Mouse (Mus musculus): ENCODE data around the gene Olfr582. TPM values are rescaled to one million over a fixed set of nuclear protein-coding genes. Genes with fewer than 3 reads are reported as not detected.

Gene Olfr582
- polyA plus RNA-seq (2014; fragmentation: Nextera tagmentation; extraction: Ambion mirVana), result not detected in 2 replicates

GRCm38 (mm10) chr7:103037724-103038123 lies at the start of gene Olfr582:
Gene Olfr582, plus strand, starts transcription at chr7:103038024.
- no peaks in the 10 kb centered on the region for H3K27me3 ChIP-seq (ENCODE audit: control insufficient read depth, insufficient read depth, low read length)
- no peak within 1 kb of the TSS for H3K4me2 ChIP-seq
- no peak within 1 kb of the TSS for H3K27ac ChIP-seq (ENCODE audit: low read depth, low read length)
- H3K4me1 ChIP-seq (ENCODE audit: control insufficient read depth, insufficient read depth, low read length), result no peaks in the 10 kb centered on the region
- H3K4me3 ChIP-seq (ENCODE audit: low read depth, low read length), result no peak within 1 kb of the TSS
- H3K36me3 ChIP-seq (ENCODE audit: control insufficient read depth, insufficient read depth, low read length), result no peaks in the 10 kb centered on the region
- ATAC-seq (replicated peaks; ENCODE audit: insufficient number of reproducible peaks, low FRiP score, low TSS enrichment), result no peak
- H3K9ac ChIP-seq (ENCODE audit: low read depth, low read length), result no peak within 1 kb of the TSS
- H3K9me3 ChIP-seq (replicated peaks; ENCODE audit: control insufficient read depth, low read length), result no peaks in the 10 kb centered on the region

GRCm38 (mm10) chr7:102989224-102989623 lies 48.6 kb upstream of the Olfr582 start, which contains the start of gene Olfr578:
Gene Olfr578, minus strand, starts transcription at chr7:102989324.
- H3K27ac ChIP-seq (ENCODE audit: low read depth, low read length), result no peak within 1 kb of the TSS
- no peak for ATAC-seq (replicated peaks; ENCODE audit: insufficient number of reproducible peaks, low FRiP score, low TSS enrichment)
- H3K27me3 ChIP-seq (ENCODE audit: control insufficient read depth, insufficient read depth, low read length), result no peaks in the 10 kb centered on the region
- no peak within 1 kb of the TSS for H3K4me2 ChIP-seq
- no peak within 1 kb of the TSS for H3K9ac ChIP-seq (ENCODE audit: low read depth, low read length)
- H3K4me3 ChIP-seq (ENCODE audit: low read depth, low read length), result no peak within 1 kb of the TSS
- 46% methylated on average over 3 of the region's 3 CpGs for WGBS (ENCODE audit: insufficient replicate concordance)
- no peaks in the 10 kb centered on the region for H3K36me3 ChIP-seq (ENCODE audit: control insufficient read depth, insufficient read depth, low read length)
- no peaks in the 10 kb centered on the region for H3K9me3 ChIP-seq (replicated peaks; ENCODE audit: control insufficient read depth, low read length)
- no peaks in the 10 kb centered on the region for H3K4me1 ChIP-seq (ENCODE audit: control insufficient read depth, insufficient read depth, low read length)

GRCm38 (mm10) chr7:103051000-103051399 lies 13.2 kb downstream of the Olfr582 start, which contains the start of gene Olfr583:
Gene Olfr583, plus strand, starts transcription at chr7:103051300.
- no peak for ATAC-seq (replicated peaks; ENCODE audit: insufficient number of reproducible peaks, low FRiP score, low TSS enrichment)
- Histone ChIP-seq H3K4me2 (no peak within 1 kb of the TSS), H3K27me3 (ENCODE audit: control insufficient read depth, insufficient read depth, low read length) (no peaks in the 10 kb centered on the region), H3K36me3 (ENCODE audit: control insufficient read depth, insufficient read depth, low read length) (no peaks in the 10 kb centered on the region), H3K27ac (ENCODE audit: low read depth, low read length) (no peak within 1 kb of the TSS), H3K9ac (ENCODE audit: low read depth, low read length) (no peak within 1 kb of the TSS), H3K4me3 (ENCODE audit: low read depth, low read length) (no peak within 1 kb of the TSS), H3K9me3 (replicated peaks; ENCODE audit: control insufficient read depth, low read length) (no peaks in the 10 kb centered on the region), H3K4me1 (ENCODE audit: control insufficient read depth, insufficient read depth, low read length) (no peaks in the 10 kb centered on the region)
- 86% methylated on average over 1 of the region's 1 CpGs for whole genome bisulfite sequencing (ENCODE audit: insufficient replicate concordance)

- Histone ChIP-seq H3K36me3 (ENCODE audit: control insufficient read depth, insufficient read depth, low read length) (no peaks in the 10 kb centered on the region), H3K27me3 (ENCODE audit: control insufficient read depth, insufficient read depth, low read length) (no peaks in the 10 kb centered on the region), H3K27ac (ENCODE audit: low read depth, low read length) (no peak within 1 kb of the TSS), H3K4me1 (ENCODE audit: control insufficient read depth, insufficient read depth, low read length) (no peaks in the 10 kb centered on the region), H3K9ac (ENCODE audit: low read depth, low read length) (no peak within 1 kb of the TSS), H3K4me2 (no peak within 1 kb of the TSS), H3K9me3 (replicated peaks; ENCODE audit: control insufficient read depth, low read length) (no peaks in the 10 kb centered on the region; the same call in 1 of the 2 replicates), H3K4me3 (ENCODE audit: low read depth, low read length) (no peak within 1 kb of the TSS)
- 71% methylated on average over 1 of the region's 1 CpGs for WGBS (ENCODE audit: insufficient replicate concordance)
- ATAC-seq (replicated peaks; ENCODE audit: insufficient number of reproducible peaks, low FRiP score, low TSS enrichment), result no peak
These were observed 43.8 kb downstream of the Olfr582 start, which contains the start of gene Olfr584 for GRCm38 (mm10) chr7:103081585-103081984. Gene Olfr584, plus strand, starts transcription at chr7:103081885.

Other genes with a start within 250 kb of the Olfr582 start
- gene Olfr564, start 234.5 kb upstream of the Olfr582 start, polyA plus RNA-seq (2014; fragmentation: Nextera tagmentation; extraction: Ambion mirVana), result not detected in 2 replicates
- gene Olfr566, start 179.3 kb upstream of the Olfr582 start, polyA plus RNA-seq (2014; fragmentation: Nextera tagmentation; extraction: Ambion mirVana), result not detected in 2 replicates
- gene Olfr568, start 160.9 kb upstream of the Olfr582 start, polyA plus RNA-seq (2014; fragmentation: Nextera tagmentation; extraction: Ambion mirVana), result not detected in 2 replicates
- not detected in 2 replicates for gene Olfr569, start 147.1 kb upstream of the Olfr582 start, polyA plus RNA-seq (2014; fragmentation: Nextera tagmentation; extraction: Ambion mirVana)
- gene Olfr570, start 143.4 kb upstream of the Olfr582 start, polyA plus RNA-seq (2014; fragmentation: Nextera tagmentation; extraction: Ambion mirVana), result not detected in 2 replicates
- gene Olfr571, start 120.5 kb upstream of the Olfr582 start, polyA plus RNA-seq (2014; fragmentation: Nextera tagmentation; extraction: Ambion mirVana), result not detected in 2 replicates
- not detected in 2 replicates for gene Olfr572, start 113.6 kb upstream of the Olfr582 start, polyA plus RNA-seq (2014; fragmentation: Nextera tagmentation; extraction: Ambion mirVana)
- not detected in 2 replicates for gene Olfr573-ps1, start 95.4 kb upstream of the Olfr582 start, polyA plus RNA-seq (2014; fragmentation: Nextera tagmentation; extraction: Ambion mirVana)
- not detected in 2 replicates for gene Olfr574, start 89.6 kb upstream of the Olfr582 start, polyA plus RNA-seq (2014; fragmentation: Nextera tagmentation; extraction: Ambion mirVana)
- gene Olfr575, start 79.2 kb upstream of the Olfr582 start, polyA plus RNA-seq (2014; fragmentation: Nextera tagmentation; extraction: Ambion mirVana), result not detected in 2 replicates
- gene Olfr576, start 75.4 kb upstream of the Olfr582 start, polyA plus RNA-seq (2014; fragmentation: Nextera tagmentation; extraction: Ambion mirVana), result not detected in 2 replicates
- gene Olfr577, start 62.1 kb upstream of the Olfr582 start, polyA plus RNA-seq (2014; fragmentation: Nextera tagmentation; extraction: Ambion mirVana), result not detected in 2 replicates
- not detected in 2 replicates for gene Olfr578, start 48.7 kb upstream of the Olfr582 start, polyA plus RNA-seq (2014; fragmentation: Nextera tagmentation; extraction: Ambion mirVana)
- not detected in 2 replicates for gene Olfr583, start 13.3 kb downstream of the Olfr582 start, polyA plus RNA-seq (2014; fragmentation: Nextera tagmentation; extraction: Ambion mirVana)
- not detected in 2 replicates for gene Olfr584, start 43.9 kb downstream of the Olfr582 start, polyA plus RNA-seq (2014; fragmentation: Nextera tagmentation; extraction: Ambion mirVana)
- not detected in 2 replicates for gene Olfr585, start 59.7 kb downstream of the Olfr582 start, polyA plus RNA-seq (2014; fragmentation: Nextera tagmentation; extraction: Ambion mirVana)
- not detected in 2 replicates for gene Olfr586, start 87.6 kb downstream of the Olfr582 start, polyA plus RNA-seq (2014; fragmentation: Nextera tagmentation; extraction: Ambion mirVana)
- not detected in 2 replicates for gene Olfr588-ps1, start 102.9 kb downstream of the Olfr582 start, polyA plus RNA-seq (2014; fragmentation: Nextera tagmentation; extraction: Ambion mirVana)
- gene Olfr589, start 118.3 kb downstream of the Olfr582 start, polyA plus RNA-seq (2014; fragmentation: Nextera tagmentation; extraction: Ambion mirVana), result not detected in 2 replicates
- not detected in 2 replicates for gene Olfr591, start 140.3 kb downstream of the Olfr582 start, polyA plus RNA-seq (2014; fragmentation: Nextera tagmentation; extraction: Ambion mirVana)
- not detected in 2 replicates for gene Olfr592, start 146.8 kb downstream of the Olfr582 start, polyA plus RNA-seq (2014; fragmentation: Nextera tagmentation; extraction: Ambion mirVana)
- not detected in 2 replicates for gene Olfr593, start 173.8 kb downstream of the Olfr582 start, polyA plus RNA-seq (2014; fragmentation: Nextera tagmentation; extraction: Ambion mirVana)
- gene Olfr594, start 179.0 kb downstream of the Olfr582 start, polyA plus RNA-seq (2014; fragmentation: Nextera tagmentation; extraction: Ambion mirVana), result not detected in 2 replicates
- gene Usp17ld, start 214.5 kb downstream of the Olfr582 start, polyA plus RNA-seq (2014; fragmentation: Nextera tagmentation; extraction: Ambion mirVana), result not detected in 2 replicates